Mouse (Mus musculus): ENCODE data around the gene Cox8b. TPM values are rescaled to one million over a fixed set of nuclear protein-coding genes. Genes with fewer than 3 reads are reported as not detected.

Gene Cox8b
- polyA plus RNA-seq, 1 experiment from 2014 or later = 0.49 TPM

DNA sequence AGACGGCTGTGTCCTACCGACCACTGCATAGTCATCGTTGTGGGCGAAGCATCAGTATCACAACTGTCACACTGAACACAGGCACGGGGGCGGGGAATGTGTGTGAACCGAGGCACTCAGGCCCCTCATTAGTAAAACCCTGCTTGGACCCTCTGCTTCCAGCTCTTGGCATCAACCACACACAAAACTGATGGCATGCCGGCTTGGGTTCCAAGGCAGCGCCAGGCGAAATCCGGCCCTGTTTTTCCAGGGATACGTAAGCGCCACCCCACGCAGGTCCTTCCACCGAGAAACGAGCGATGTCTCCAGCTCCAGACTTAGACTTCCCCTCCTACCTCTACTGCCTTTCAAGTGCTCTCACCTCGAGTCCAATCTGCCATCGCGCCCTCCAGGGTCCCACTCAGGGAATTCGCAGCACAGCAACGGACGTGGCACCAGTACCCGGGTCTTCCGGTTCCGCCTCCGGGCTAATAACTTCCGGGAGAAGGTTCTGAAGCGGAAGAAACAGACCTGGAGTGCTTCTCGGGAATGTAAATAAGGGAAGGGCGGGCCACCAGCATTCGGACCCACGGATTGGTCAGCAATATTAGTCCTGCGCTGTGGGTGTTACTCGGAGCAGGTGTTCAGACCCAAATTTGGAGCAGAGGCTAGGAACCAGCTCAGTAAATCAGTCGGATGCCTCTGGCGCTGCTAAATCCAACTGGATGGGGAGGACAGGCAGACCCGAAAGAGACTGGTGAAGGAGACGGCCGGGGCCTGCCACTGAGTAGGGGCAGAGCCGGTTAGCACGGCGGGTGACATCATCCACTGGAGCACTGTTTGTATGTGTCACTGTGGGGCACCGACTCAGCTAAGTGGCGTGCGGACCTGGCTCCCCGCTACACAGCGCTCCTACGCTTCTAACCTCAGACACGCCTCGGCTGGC, 44.1 kb downstream of the Cox8b start, which contains the start of gene Gm45785:
Gm45785 (minus strand) TSS at position 472 of the 925 bp plus-strand sequence.
- Histone ChIP-seq H3K9me3 (replicated peaks) (no peaks in the 10 kb centered on the region), H3K36me3 (peaks cover 66% of the 10 kb centered on the region), H3K27ac (peak within 1 kb of the TSS; percentile 88), H3K27me3 (ENCODE audit: low read depth, poor library complexity, severe bottlenecking) (no peaks in the 10 kb centered on the region), H3K4me3 (peak within 1 kb of the TSS; percentile 91), H3K4me1 (peaks cover 36% of the 10 kb centered on the region)
- WGBS = 2% methylated on average over 51 of the region's 51 CpGs
- DNase-seq (ENCODE audit: low spot score) = peak; percentile 93

DNA sequence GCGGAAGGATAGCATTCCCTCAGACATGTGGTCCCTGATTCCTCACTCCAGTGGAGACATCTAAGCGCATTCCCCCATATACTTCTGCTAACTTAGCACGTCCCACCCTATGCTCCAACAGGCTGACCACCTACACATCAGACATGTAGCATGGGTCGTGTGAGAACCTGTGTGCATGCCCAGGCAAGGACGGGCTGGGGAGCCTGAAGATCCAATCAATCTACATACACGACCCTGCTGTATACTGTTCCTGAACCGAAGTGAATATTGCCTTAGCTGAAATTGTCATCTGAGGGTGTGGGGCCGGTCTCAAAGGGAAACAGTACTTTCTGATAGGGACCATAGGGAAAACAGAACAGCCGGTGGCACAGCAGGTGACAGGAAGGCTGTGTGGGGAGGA, 45.1 kb downstream of the Cox8b start:
- 82% methylated on average over 9 of the region's 9 CpGs for WGBS
- Histone ChIP-seq H3K27me3 (ENCODE audit: low read depth, poor library complexity, severe bottlenecking) (no peaks in the 10 kb centered on the region), H3K4me3 (peak overlapping the region; percentile 91), H3K4me1 (peaks cover 36% of the 10 kb centered on the region), H3K27ac (peak overlapping the region; percentile 88; the same call in 1 of the 2 replicates), H3K36me3 (peaks cover 56% of the 10 kb centered on the region), H3K9me3 (replicated peaks) (no peaks in the 10 kb centered on the region)
- no peak for DNase-seq (ENCODE audit: low spot score)

DNA sequence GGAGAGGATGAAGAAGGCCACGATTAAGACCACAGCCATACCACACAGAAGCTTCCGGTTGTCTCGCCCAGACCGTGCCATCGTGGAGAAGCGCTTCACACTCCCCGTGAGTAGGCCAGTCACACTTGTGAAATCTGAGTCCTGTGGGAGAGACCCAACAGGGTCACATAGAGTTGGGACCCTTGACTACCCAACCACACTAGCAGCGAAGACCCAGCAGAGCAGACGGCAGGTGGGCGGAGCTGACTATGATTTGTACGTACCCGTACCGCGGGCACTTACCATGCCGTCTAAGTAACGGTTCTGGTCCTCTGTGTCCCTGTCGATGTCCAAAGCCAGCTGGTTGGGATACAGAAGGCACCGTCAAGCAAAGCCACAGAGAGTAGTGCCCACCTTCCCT, 45.8 kb downstream of the Cox8b start:
- Histone ChIP-seq H3K27ac (no peak overlapping the region), H3K27me3 (ENCODE audit: low read depth, poor library complexity, severe bottlenecking) (no peaks in the 10 kb centered on the region), H3K9me3 (replicated peaks) (no peaks in the 10 kb centered on the region), H3K4me1 (peaks cover 36% of the 10 kb centered on the region), H3K36me3 (peaks cover 49% of the 10 kb centered on the region), H3K4me3 (no peak overlapping the region)
- WGBS = 94% methylated on average over 18 of the region's 18 CpGs
- DNase-seq (ENCODE audit: low spot score) = no peak

DNA sequence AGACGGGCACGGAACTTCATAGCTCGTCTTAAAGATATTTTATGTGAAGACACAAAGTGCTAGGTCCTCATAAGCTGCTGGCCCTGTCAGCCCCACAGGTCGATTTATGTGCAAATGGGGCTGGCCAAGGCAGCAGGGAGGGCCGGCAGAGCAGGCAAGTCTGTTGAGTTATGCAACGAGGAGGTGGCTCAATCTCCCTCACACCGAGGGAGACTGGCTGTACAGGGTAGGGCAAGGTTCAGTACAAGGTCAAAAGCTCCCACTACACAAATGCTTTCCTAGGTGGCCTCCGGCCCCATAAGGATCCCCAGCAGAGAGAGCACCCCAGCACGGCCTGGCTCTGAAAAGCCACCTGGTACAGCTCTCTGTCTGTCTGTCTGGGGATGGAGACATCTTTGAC, 46.9 kb downstream of the Cox8b start:
- peaks cover 30% of the 10 kb centered on the region for H3K4me1 ChIP-seq
- WGBS = 78% methylated on average over 9 of the region's 9 CpGs
- no peak overlapping the region for H3K27ac ChIP-seq
- no peaks in the 10 kb centered on the region for H3K27me3 ChIP-seq (ENCODE audit: low read depth, poor library complexity, severe bottlenecking)
- no peaks in the 10 kb centered on the region for H3K9me3 ChIP-seq (replicated peaks)
- DNase-seq (ENCODE audit: low spot score) = no peak
- peaks cover 38% of the 10 kb centered on the region for H3K36me3 ChIP-seq
- H3K4me3 ChIP-seq = no peak overlapping the region

DNA sequence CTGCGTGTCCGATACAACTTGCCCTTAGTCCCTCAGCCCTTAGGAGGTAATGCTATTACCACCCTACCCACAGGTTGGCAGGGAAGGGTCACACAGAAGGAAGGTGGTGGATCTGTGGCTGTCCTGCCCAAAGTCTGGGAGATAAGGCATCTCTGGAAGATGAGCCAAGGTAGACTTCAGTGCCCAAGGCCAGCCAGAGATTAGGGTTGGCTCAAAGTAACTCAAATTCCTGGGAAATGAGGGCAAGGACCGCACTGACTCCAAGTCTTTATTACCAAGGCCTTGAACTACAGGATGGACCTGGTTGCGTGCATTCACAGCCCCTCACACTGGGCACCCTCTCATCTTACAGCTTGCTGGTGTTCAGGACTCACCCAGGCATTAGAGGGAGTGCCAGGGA, 48.3 kb downstream of the Cox8b start:
- Histone ChIP-seq H3K4me1 (peaks cover 18% of the 10 kb centered on the region), H3K27me3 (ENCODE audit: low read depth, poor library complexity, severe bottlenecking) (no peaks in the 10 kb centered on the region), H3K9me3 (replicated peaks) (no peaks in the 10 kb centered on the region), H3K36me3 (peaks cover 38% of the 10 kb centered on the region), H3K27ac (no peak overlapping the region), H3K4me3 (no peak overlapping the region)
- no peak for DNase-seq (ENCODE audit: low spot score)
- WGBS = 93% methylated on average over 4 of the region's 4 CpGs

Other genes starting within 250 kb of the Cox8b start
- gene Olfr539, start 240.5 kb downstream of the Cox8b start, polyA plus RNA-seq (2016; fragmentation: Nextera tagmentation; extraction: Ambion mirVana) = not detected in 2 replicates
- 0.03 TPM in 1 of 2 replicates, not detected in the other for gene Olfr45, start 218.5 kb downstream of the Cox8b start, polyA plus RNA-seq (2016; fragmentation: Nextera tagmentation; extraction: Ambion mirVana)
- gene Olfr541, start 203.2 kb downstream of the Cox8b start, polyA plus RNA-seq (2016; fragmentation: Nextera tagmentation; extraction: Ambion mirVana) = not detected in 2 replicates
- 0.09 TPM in 2 replicates for gene Cyp2e1, start 136.7 kb downstream of the Cox8b start, polyA plus RNA-seq (2016; fragmentation: Nextera tagmentation; extraction: Ambion mirVana)
- 0.10 and 0.23 TPM in 2 replicates for gene Syce1, start 112.6 kb downstream of the Cox8b start, polyA plus RNA-seq (2016; fragmentation: Nextera tagmentation; extraction: Ambion mirVana)
- gene Zfp941, start 78.3 kb downstream of the Cox8b start, polyA plus RNA-seq (2016; fragmentation: Nextera tagmentation; extraction: Ambion mirVana) = 2.1 and 2.2 TPM in 2 replicates
- gene Urah, start 65.4 kb downstream of the Cox8b start, polyA plus RNA-seq (2016; fragmentation: Nextera tagmentation; extraction: Ambion mirVana) = 0.75 and 0.95 TPM in 2 replicates
- gene Scgb1c1, start 54.9 kb downstream of the Cox8b start, polyA plus RNA-seq (2016; fragmentation: Nextera tagmentation; extraction: Ambion mirVana) = not detected in 2 replicates
- gene Odf3, start 52.6 kb downstream of the Cox8b start, polyA plus RNA-seq (2016; fragmentation: Nextera tagmentation; extraction: Ambion mirVana) = not detected in 2 replicates
- gene Gm45785, start 44.1 kb downstream of the Cox8b start, polyA plus RNA-seq (2016; fragmentation: Nextera tagmentation; extraction: Ambion mirVana) = not detected in 2 replicates
- 45.2 and 54.2 TPM in 2 replicates for gene Ric8a, start 43.5 kb downstream of the Cox8b start, polyA plus RNA-seq (2016; fragmentation: Nextera tagmentation; extraction: Ambion mirVana)
- gene Bet1l, start 42.9 kb downstream of the Cox8b start, polyA plus RNA-seq (2016; fragmentation: Nextera tagmentation; extraction: Ambion mirVana) = 23.0 and 26.1 TPM in 2 replicates
- gene Psmd13, start 18.5 kb downstream of the Cox8b start, polyA plus RNA-seq (2016; fragmentation: Nextera tagmentation; extraction: Ambion mirVana) = 353 and 364 TPM in 2 replicates
- 25.4 and 27.6 TPM in 2 replicates for gene Sirt3, start 18.1 kb downstream of the Cox8b start, polyA plus RNA-seq (2016; fragmentation: Nextera tagmentation; extraction: Ambion mirVana)
- gene Nlrp6, start 20.5 kb upstream of the Cox8b start, polyA plus RNA-seq (2016; fragmentation: Nextera tagmentation; extraction: Ambion mirVana) = 0.06 and 0.26 TPM in 2 replicates
- gene Pgghg, start 40.9 kb upstream of the Cox8b start, polyA plus RNA-seq (2016; fragmentation: Nextera tagmentation; extraction: Ambion mirVana) = 11.4 and 15.4 TPM in 2 replicates
- 4.2 and 5.9 TPM in 2 replicates for gene Ifitm5, start 49.8 kb upstream of the Cox8b start, polyA plus RNA-seq (2016; fragmentation: Nextera tagmentation; extraction: Ambion mirVana)
- gene Gm45717, start 55.5 kb upstream of the Cox8b start, polyA plus RNA-seq (2016; fragmentation: Nextera tagmentation; extraction: Ambion mirVana) = not detected in 2 replicates
- gene Ifitm2, start 55.5 kb upstream of the Cox8b start, polyA plus RNA-seq (2016; fragmentation: Nextera tagmentation; extraction: Ambion mirVana) = 904 and 922 TPM in 2 replicates
- gene Ifitm1, start 66.8 kb upstream of the Cox8b start, polyA plus RNA-seq (2016; fragmentation: Nextera tagmentation; extraction: Ambion mirVana) = 27.9 and 43.1 TPM in 2 replicates
- gene Ifitm3, start 110.3 kb upstream of the Cox8b start, polyA plus RNA-seq (2016; fragmentation: Nextera tagmentation; extraction: Ambion mirVana) = 54.0 and 56.4 TPM in 2 replicates
- 0.31 TPM in 1 of 2 replicates, not detected in the other for gene Ifitm6, start 117.5 kb upstream of the Cox8b start, polyA plus RNA-seq (2016; fragmentation: Nextera tagmentation; extraction: Ambion mirVana)
- gene Gm17387, start 128.7 kb upstream of the Cox8b start, polyA plus RNA-seq (2016; fragmentation: Nextera tagmentation; extraction: Ambion mirVana) = not detected in 2 replicates
- gene B4galnt4, start 160.7 kb upstream of the Cox8b start, polyA plus RNA-seq (2016; fragmentation: Nextera tagmentation; extraction: Ambion mirVana) = 26.2 and 30.7 TPM in 2 replicates
- 6.0 and 8.2 TPM in 2 replicates for gene Pkp3, start 177.8 kb upstream of the Cox8b start, polyA plus RNA-seq (2016; fragmentation: Nextera tagmentation; extraction: Ambion mirVana)
- 2.3 TPM in 2 replicates for gene Sigirr, start 200.1 kb upstream of the Cox8b start, polyA plus RNA-seq (2016; fragmentation: Nextera tagmentation; extraction: Ambion mirVana)
- gene Ano9, start 217.4 kb upstream of the Cox8b start, polyA plus RNA-seq (2016; fragmentation: Nextera tagmentation; extraction: Ambion mirVana) = 0.64 and 0.67 TPM in 2 replicates
- 85.6 and 95.2 TPM in 2 replicates for gene Ptdss2, start 221.9 kb upstream of the Cox8b start, polyA plus RNA-seq (2016; fragmentation: Nextera tagmentation; extraction: Ambion mirVana)